Mouse (Mus musculus): Measurements from ENCODE around the gene Alg12. TPM values are rescaled to one million over a fixed set of nuclear protein-coding genes. Genes with fewer than 3 reads are reported as not detected.

Gene Alg12
- polyA plus RNA-seq (2017; shearing (Covaris generic)): 16.0 TPM

DNA sequence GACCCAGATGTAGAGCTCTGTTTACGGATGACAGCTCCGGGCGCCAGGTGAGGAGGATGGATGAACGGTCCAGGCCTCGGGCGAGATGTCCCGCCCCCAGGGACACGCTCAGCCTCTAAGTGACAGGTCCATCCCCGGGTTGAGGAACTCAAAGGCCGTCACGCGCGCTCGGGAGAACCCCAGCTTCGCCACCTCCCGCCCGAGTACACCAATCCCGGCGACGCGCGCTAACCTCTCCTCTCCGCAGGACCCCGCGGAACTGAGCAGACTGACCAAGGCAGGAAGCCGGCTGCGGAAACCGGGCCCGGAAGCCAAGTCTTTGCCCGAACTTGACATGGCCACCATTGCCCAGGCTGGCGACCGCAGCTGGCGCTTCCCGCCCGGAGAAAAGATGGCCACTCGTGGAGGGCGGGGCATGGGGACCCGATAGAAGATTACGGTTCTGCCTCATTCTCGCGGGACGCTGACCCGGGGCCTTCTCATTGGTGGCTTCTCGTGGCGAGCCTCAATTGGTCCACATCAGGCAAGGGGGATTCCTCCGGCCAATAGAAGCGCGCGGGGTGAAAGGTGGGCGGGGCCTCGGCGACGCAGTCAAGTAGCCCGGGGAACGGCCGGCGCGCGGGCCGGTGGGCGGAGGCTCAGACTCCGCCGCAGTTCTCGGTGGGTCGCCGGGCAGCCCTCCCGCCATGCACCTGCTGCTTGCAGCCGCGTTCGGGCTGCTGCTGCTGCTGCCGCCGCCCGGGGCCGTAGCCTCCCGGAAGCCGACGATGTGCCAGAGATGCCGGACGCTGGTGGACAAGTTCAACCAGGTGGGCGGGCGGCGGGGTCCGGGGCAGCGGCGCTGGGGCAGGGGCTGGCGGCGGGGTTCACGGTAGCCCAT is at the start of gene Alg12, which contains the start of gene Creld2:
TSS of gene Alg12 (minus strand) at position 293 of the 880 bp plus-strand sequence.
TSS of gene Creld2 (plus strand) at position 621 of the 880 bp plus-strand sequence.

DNA sequence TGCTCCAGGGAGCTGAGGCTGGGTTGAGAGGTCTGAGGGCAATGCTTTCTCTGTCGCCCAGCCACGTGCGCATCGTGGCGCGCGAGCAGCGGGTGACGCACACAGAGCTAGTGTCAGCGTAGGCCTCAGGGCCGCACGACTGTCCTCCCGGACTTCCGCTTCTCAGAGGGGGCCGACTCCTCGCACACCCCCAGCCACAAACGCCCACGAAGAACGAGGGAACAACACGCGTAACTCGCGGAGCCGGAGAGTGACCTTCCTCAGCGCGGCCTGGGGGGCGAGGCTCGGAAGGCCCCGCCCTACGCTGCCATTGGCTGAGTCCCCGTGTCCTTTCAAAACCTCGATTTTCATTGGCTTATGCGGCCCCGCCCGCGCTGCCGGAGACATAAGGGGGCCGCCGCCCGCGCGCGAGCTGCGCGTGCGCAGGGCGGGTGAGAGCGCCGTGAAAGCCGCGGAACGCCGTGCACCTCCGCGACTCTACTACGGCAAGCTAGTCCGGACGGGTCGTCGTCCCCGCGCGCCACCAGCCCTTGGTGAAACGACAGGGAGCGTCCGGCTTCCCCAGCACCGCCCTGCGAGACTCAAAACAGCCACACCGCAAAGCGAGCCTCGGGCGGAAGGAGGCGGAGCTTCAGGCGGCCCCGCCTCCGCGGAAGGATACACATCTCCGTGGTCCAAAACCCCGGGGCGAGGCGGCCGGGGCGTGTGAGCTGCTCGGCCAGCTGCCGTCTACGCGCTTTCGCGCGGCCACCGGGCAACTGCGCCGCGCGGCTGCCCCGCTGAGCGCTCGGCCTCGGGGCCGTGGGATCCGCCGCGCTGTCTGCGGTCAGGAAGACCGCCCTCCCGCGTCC is 42.9 kb upstream of the Alg12 start, which contains the start of gene Pim3:
TSS of gene Pim3 (plus strand) at position 415 of the 851 bp plus-strand sequence.

Other genes with a start within 250 kb of the Alg12 start
- gene Zdhhc25, start 219.0 kb downstream of the Alg12 start, polyA plus RNA-seq (2017; shearing (Covaris generic)): not detected
- 12.1 TPM for gene Brd1, start 85.1 kb downstream of the Alg12 start, polyA plus RNA-seq (2017; shearing (Covaris generic))
- 3.5 TPM for gene Zbed4, start 67.7 kb downstream of the Alg12 start, polyA plus RNA-seq (2017; shearing (Covaris generic))
- gene Creld2, start 328 bp upstream of the Alg12 start, polyA plus RNA-seq (2017; shearing (Covaris generic)): 24.0 TPM
- gene Pim3, start 42.9 kb upstream of the Alg12 start, polyA plus RNA-seq (2017; shearing (Covaris generic)): 3.9 TPM
- gene Ttll8, start 135.1 kb upstream of the Alg12 start, polyA plus RNA-seq (2017; shearing (Covaris generic)): not detected
- not detected for gene Mlc1, start 159.7 kb upstream of the Alg12 start, polyA plus RNA-seq (2017; shearing (Covaris generic))
- gene Mov10l1, start 163.6 kb upstream of the Alg12 start, polyA plus RNA-seq (2017; shearing (Covaris generic)): not detected
- gene Panx2, start 240.4 kb upstream of the Alg12 start, polyA plus RNA-seq (2017; shearing (Covaris generic)): 0.37 TPM